Mouse (Mus musculus) G1E (cell line): ENCODE measurements around the gene Mb.

Source experiments
- CTCF ChIP-seq: IDR thresholded peaks from 2 replicates; pipeline ENCODE4 v1.5.1; 2012; ENCODE audit warnings: low read depth, low read length, inconsistent platforms, mixed read lengths
- GATA1 ChIP-seq: IDR thresholded peaks from 2 replicates; pipeline ENCODE4 v1.6.1; 2012; ENCODE audit warnings: borderline replicate concordance, low read length, inconsistent platforms, mixed read lengths
- POLR2AphosphoS5 ChIP-seq: IDR thresholded peaks from 2 replicates; pipeline ENCODE4 v1.6.1; 2012; ENCODE audit warnings: low read depth, low read length, inconsistent platforms; ENCODE audit not compliant: insufficient replicate concordance

DNA sequence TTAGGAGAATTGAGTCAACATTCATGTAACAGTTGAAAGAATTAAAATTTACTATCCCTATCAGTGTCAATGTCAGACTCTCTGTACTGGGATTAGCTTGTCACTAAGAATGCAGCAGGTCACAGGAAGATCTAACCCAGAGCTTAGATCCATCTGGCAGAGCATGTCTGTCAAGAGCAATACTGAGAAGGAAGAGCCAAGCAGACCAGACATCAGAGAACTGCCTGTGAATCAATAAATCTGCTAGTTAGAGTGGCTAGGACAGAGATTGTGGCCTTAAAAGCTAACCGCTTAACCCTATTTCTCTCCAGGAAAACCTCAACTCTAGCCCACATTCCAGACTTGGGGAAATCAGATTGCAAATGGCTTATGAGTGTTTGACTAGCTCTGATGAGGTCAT lies 36.0 kb upstream of the Mb start:
- TF ChIP-seq POLR2AphosphoS5 (no peak), CTCF (no peak), GATA1 (no peak)
